Mouse (Mus musculus) small intestine, adult 2 months (tissue): ENCODE results near the gene Edem1. TPM values are rescaled to one million over a fixed set of nuclear protein-coding genes. Genes with fewer than 3 reads are reported as not detected.

Experiments
- H3K27ac ChIP-seq: fragments of 200-500 bp; 2 replicates; pipeline ENCODE4 v1.5.1; 2012; ENCODE audit warnings: low read depth, low read length, control low read depth, inconsistent platforms; ENCODE audit not compliant: insufficient read depth
- H3K27me3 ChIP-seq: fragments of 200-500 bp; 2 replicates; pipeline ENCODE4 v1.6.1; 2012; ENCODE audit warnings: mild to moderate bottlenecking, moderate library complexity, low read length, inconsistent platforms; ENCODE audit not compliant: control insufficient read depth, insufficient read depth
- H3K36me3 ChIP-seq: fragments of 200-500 bp; 2 replicates; pipeline ENCODE4 v1.6.1; 2012; ENCODE audit warnings: mild to moderate bottlenecking, low read length, control low read depth, inconsistent platforms; ENCODE audit not compliant: control insufficient read depth, insufficient read depth
- H3K4me1 ChIP-seq: fragments of 200-500 bp; 2 replicates; pipeline ENCODE4 v1.6.1; 2012; ENCODE audit warnings: low read length, inconsistent platforms, mixed read lengths; ENCODE audit not compliant: control insufficient read depth, insufficient read depth, insufficient read length
- H3K4me3 ChIP-seq: fragments of 200-500 bp; 2 replicates; pipeline ENCODE4 v1.5.1; 2012; ENCODE audit warnings: low read depth, mild to moderate bottlenecking, control low read depth, inconsistent platforms, low read length, moderate library complexity
- CTCF ChIP-seq: fragments of 200-500 bp; IDR thresholded peaks from 2 replicates; pipeline ENCODE4 v1.5.1; 2012; ENCODE audit warnings: low read depth, mild to moderate bottlenecking, control low read depth, inconsistent platforms, low read length, moderate library complexity, mixed read lengths; ENCODE audit not compliant: insufficient replicate concordance, insufficient read length; ENCODE audit errors: extremely low read depth
- POLR2A ChIP-seq: fragments of 200-500 bp; IDR thresholded peaks from 2 replicates; pipeline ENCODE4 v1.6.1; 2012; ENCODE audit warnings: low read depth, mild to moderate bottlenecking, control low read depth, inconsistent platforms, low read length, moderate library complexity
- WGBS: fragments of 180-500 bp; shearing (Covaris S2); methylation state at CpG from one replicate; pipeline ENCODE4 v1.1.7; 2018; 5-methylcytosine and 5-hydroxymethylcytosine counted together
- polyA plus RNA-seq: library from polyadenylated mRNA; depleted of rRNA; stranded (reverse); fragments of >200 nt; gene quantifications from 2 replicates; pipeline ENCODE4 v1.2.3, GENCODE M21; 2012

Gene Edem1
- polyA plus RNA-seq, 1 experiment, result 55.9 TPM

GRCm38 (mm10) chr6:108832170-108832569 lies 3.7 kb downstream of the Edem1 start:
- peaks cover 5% of the 10 kb centered on the region; the same call in 1 of the 2 replicates for H3K36me3 ChIP-seq
- no peak overlapping the region for H3K4me3 ChIP-seq
- no peak overlapping the region for H3K27ac ChIP-seq
- TF ChIP-seq CTCF (no peak), POLR2A (no peak)
- H3K27me3 ChIP-seq, result no peaks in the 10 kb centered on the region
- 64% methylated on average over 1 of the region's 1 CpGs for WGBS
- peaks cover 38% of the 10 kb centered on the region for H3K4me1 ChIP-seq

DNA sequence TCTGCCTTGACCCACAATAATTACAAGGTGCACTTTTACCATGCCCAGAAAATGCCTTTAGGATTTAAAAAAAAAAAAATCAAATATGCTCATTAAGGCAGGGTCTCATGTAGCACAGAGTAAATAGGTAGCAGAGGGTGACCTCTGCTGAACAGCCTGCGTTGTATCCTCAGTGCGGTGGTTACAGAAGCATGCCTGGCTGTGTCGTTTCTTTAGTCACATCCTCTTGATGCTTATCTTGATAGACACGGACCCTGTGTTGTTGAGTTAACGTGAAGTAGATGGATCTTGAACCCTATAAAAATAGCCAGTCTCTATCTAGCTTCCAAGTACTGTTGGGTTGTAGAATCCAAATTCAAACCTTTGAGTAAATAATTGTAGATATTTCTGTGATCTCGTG lies 4.5 kb downstream of the Edem1 start:
- no peak overlapping the region for H3K27ac ChIP-seq
- no peak overlapping the region for H3K4me3 ChIP-seq
- H3K36me3 ChIP-seq, result peaks cover 5% of the 10 kb centered on the region; the same call in 1 of the 2 replicates
- 34% methylated on average over 6 of the region's 6 CpGs for WGBS
- no peaks in the 10 kb centered on the region for H3K27me3 ChIP-seq
- TF ChIP-seq POLR2A (no peak), CTCF (no peak)
- H3K4me1 ChIP-seq, result peaks cover 46% of the 10 kb centered on the region

GRCm38 (mm10) chr6:108833963-108834697 lies 5.7 kb downstream of the Edem1 start:
- no peak overlapping the region for H3K4me3 ChIP-seq
- no peaks in the 10 kb centered on the region for H3K27me3 ChIP-seq
- peaks cover 51% of the 10 kb centered on the region for H3K4me1 ChIP-seq
- peak overlapping the region; percentile 24 for H3K27ac ChIP-seq
- 56% methylated on average over 8 of the region's 8 CpGs for WGBS
- TF ChIP-seq POLR2A (no peak), CTCF (no peak)
- peaks cover 9% of the 10 kb centered on the region; the same call in 1 of the 2 replicates for H3K36me3 ChIP-seq

DNA sequence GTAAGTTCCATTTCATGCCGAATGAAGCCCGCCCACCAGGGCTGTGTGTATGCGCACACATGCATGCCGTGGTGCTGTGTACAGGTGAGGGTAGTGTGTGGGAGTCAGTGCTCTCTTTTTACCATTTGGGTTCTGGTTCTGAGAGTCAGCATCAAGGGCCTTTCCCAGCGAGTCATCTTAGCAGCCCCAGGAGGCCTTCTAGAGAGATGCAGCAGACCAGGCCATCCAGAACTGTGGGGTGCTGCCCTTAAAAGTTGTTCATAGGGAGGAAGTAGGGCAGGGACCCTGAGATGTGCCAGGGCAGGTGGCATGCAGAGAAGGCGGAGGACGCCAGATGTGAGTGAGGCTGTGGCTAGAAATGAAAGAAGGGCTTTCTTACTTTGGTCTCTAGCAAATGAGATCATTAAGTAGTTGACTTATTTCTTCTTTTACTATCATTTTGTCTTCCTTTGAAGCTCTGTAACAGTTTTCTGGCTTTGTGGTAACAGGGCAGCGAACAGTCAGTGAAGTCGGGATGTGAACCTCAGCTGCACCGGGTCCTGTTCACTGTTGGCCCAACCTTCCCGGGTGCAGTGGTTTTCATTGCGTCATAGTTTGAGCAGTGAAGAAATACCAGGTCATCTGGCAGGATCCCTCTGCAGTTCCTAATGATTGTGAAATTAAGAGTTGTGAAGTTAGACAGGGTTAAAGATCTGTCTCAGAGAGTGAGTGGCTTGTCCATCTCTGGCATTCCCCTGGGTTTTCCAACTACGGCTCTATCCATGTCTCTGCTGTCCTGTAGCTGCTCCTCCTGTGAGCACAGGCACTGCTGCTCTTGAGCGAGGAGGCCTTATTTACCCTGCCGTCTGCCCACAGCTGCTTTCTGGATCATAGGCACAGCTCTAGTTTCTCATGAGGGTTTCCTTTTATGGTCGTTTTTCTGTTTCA lies 7.6 kb downstream of the Edem1 start:
- 51% methylated on average over 16 of the region's 16 CpGs for WGBS
- TF ChIP-seq POLR2A (no peak), CTCF (no peak)
- H3K27ac ChIP-seq, result peak overlapping the region; percentile 68
- peaks cover 47% of the 10 kb centered on the region for H3K4me1 ChIP-seq
- peaks cover 17% of the 10 kb centered on the region for H3K36me3 ChIP-seq
- peak overlapping the region; percentile 6; the same call in 1 of the 2 replicates for H3K4me3 ChIP-seq
- no peaks in the 10 kb centered on the region for H3K27me3 ChIP-seq

DNA sequence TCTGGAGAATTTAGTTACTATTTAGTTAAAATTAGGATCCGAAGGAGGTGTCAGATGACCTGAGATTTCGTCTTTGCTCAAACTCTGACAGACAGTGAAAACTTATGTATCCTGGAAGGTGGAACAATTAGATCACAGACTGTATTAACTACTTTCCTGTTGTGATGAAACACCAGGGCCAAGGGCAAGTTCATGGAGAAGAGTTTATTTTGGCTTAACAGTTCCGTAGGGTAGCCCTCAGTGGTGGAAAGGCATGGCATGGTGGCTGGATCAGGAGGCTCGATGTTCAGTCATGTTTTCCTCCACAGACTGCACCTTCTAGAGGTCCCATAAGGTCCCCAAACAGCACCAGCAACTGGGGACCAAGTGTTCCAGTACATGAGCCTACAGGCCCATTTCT lies 8.6 kb downstream of the Edem1 start:
- peaks cover 23% of the 10 kb centered on the region for H3K36me3 ChIP-seq
- no peaks in the 10 kb centered on the region for H3K27me3 ChIP-seq
- peaks cover 44% of the 10 kb centered on the region for H3K4me1 ChIP-seq
- no peak for TF ChIP-seq POLR2A
- TF ChIP-seq CTCF, result no peak
- peak overlapping the region; percentile 62 for H3K27ac ChIP-seq
- no peak overlapping the region for H3K4me3 ChIP-seq
- 80% methylated on average over 4 of the region's 4 CpGs for WGBS

GRCm38 (mm10) chr6:108837958-108838357 lies 9.5 kb downstream of the Edem1 start:
- H3K27me3 ChIP-seq, result no peaks in the 10 kb centered on the region
- 39% methylated on average over 4 of the region's 4 CpGs for WGBS
- TF ChIP-seq POLR2A, result no peak
- no peak for TF ChIP-seq CTCF
- H3K4me3 ChIP-seq, result no peak overlapping the region
- H3K4me1 ChIP-seq, result peaks cover 39% of the 10 kb centered on the region
- H3K36me3 ChIP-seq, result peaks cover 30% of the 10 kb centered on the region
- peak overlapping the region; percentile 62 for H3K27ac ChIP-seq

- peaks cover 29% of the 10 kb centered on the region for H3K4me1 ChIP-seq
- H3K36me3 ChIP-seq, result peaks cover 37% of the 10 kb centered on the region
- no peak overlapping the region for H3K27ac ChIP-seq
- no peak overlapping the region for H3K4me3 ChIP-seq
- WGBS, result 81% methylated on average over 4 of the region's 4 CpGs
- H3K27me3 ChIP-seq, result no peaks in the 10 kb centered on the region
- no peak for TF ChIP-seq POLR2A
- TF ChIP-seq CTCF, result no peak
Observed at GRCm38 (mm10) chr6:108839432-108839831, 11.0 kb downstream of the Edem1 start.
